Mouse (Mus musculus) cerebellum, postnatal 4 days (tissue): ENCODE results near the gene Olfr521.
"Not testable (repeated sequence)": the region's sequence is repeated elsewhere in the genome, so short reads cannot be mapped to it uniquely, and the experiment has no call there.

Experiments used
- DNase-seq, 2 experiments: peaks; one replicate each; pipeline ENCODE4 v3.0.0; 2022; ENCODE audit warnings: low spot score in 2 of 2, mixed read lengths in 1 of 2

Gene Olfr521

GRCm38 (mm10) chr7:99807043-99807442 is 43.7 kb downstream of the Olfr521 start:
- not testable (repeated sequence) for DNase-seq

- DNase-seq: no peak
Observed at GRCm38 (mm10) chr7:99810814-99811213, 47.5 kb downstream of the Olfr521 start.

GRCm38 (mm10) chr7:99811661-99812060 is 48.4 kb downstream of the Olfr521 start:
- no peak for DNase-seq

- peak in 1 of 2 experiments; percentile 19 for DNase-seq
Observed at GRCm38 (mm10) chr7:99813394-99813793, 50.1 kb downstream of the Olfr521 start.

- not testable (repeated sequence) for DNase-seq
Observed at GRCm38 (mm10) chr7:99818181-99818725, 54.9 kb downstream of the Olfr521 start.
